Comparison of ENCODE assay signal across 23 mouse cellular contexts in genomic region chr15:60617371-60617770, GRCm38 (mm10).
A peak's percentile ranks its signal among the peaks of the same experiment; 100 is the strongest.
DNase-seq lines count a peak whose midpoint lies in the region; ATAC-seq and TF ChIP-seq lines count a peak whose summit lies in the region.
"Had no signal": no experiment of that assay in that cellular context is flagged by ENCODE, and none has a peak within 500 bp of the region (broad histone marks: within the 10 kb centered on the region; RNA-seq: fewer than 3 reads in every experiment).

No protein-coding gene starts in this region.

- TF ChIP-seq CTCF in lung, embryonic 14.5 days (IDR thresholded peaks at IDR 0.05; ENCODE audit: low read depth) = no peak
- TF ChIP-seq CTCF in lung, postnatal 0 days (IDR thresholded peaks at IDR 0.05) = no peak

- ATAC-seq in lung, embryonic 14.5 days (ENCODE audit: insufficient read depth) = no peak
- ATAC-seq in lung, postnatal 0 days = peak; percentile 68
- peak; percentile 46; the same call in 1 of the 2 replicates for ATAC-seq in intestine, embryonic 16.5 days
- ATAC-seq: forebrain, embryonic 14.5 days had no signal

- 31% methylated on average over 2 of the region's 2 CpGs for WGBS in lung, embryonic 14.5 days
- 45% methylated on average over 2 of the region's 2 CpGs for WGBS in lung, postnatal 0 days
- 41% methylated on average over 2 of the region's 2 CpGs for WGBS in intestine, embryonic 16.5 days

- H3K4me1 ChIP-seq in lung, embryonic 14.5 days (ENCODE audit: insufficient read depth) = no peaks in the 10 kb centered on the region
- H3K4me1 ChIP-seq in lung, postnatal 0 days (ENCODE audit: insufficient read depth, low read depth, low read length) = peaks cover 2% of the 10 kb centered on the region; the same call in 1 of the 2 replicates
- H3K4me1 ChIP-seq in intestine, embryonic 16.5 days (ENCODE audit: control insufficient read depth, insufficient read depth, low read length) = no peaks in the 10 kb centered on the region
- H3K4me1 ChIP-seq: embryonic facial prominence, embryonic 13.5 days; embryonic facial prominence, embryonic 15.5 days; forebrain, embryonic 10.5 days; forebrain, embryonic 12.5 days had no signal

- H3K27ac ChIP-seq in lung, embryonic 14.5 days (ENCODE audit: low read depth) = no peak overlapping the region
- H3K27ac ChIP-seq in lung, postnatal 0 days (ENCODE audit: low read length) = no peak overlapping the region
- no peak overlapping the region for H3K27ac ChIP-seq in intestine, embryonic 16.5 days (ENCODE audit: low read length)
- H3K27ac ChIP-seq: embryonic facial prominence, embryonic 13.5 days; embryonic facial prominence, embryonic 15.5 days; forebrain, embryonic 10.5 days; forebrain, embryonic 12.5 days had no signal

- no peak for TF ChIP-seq EP300 in lung, postnatal 0 days (IDR thresholded peaks at IDR 0.05)

- H3K9ac ChIP-seq in lung, embryonic 14.5 days = no peak overlapping the region
- no peak overlapping the region for H3K9ac ChIP-seq in lung, postnatal 0 days (replicated peaks; ENCODE audit: low read depth)
- no peak overlapping the region for H3K9ac ChIP-seq in intestine, embryonic 16.5 days (ENCODE audit: low read depth, low read length)
- H3K9ac ChIP-seq: embryonic facial prominence, embryonic 13.5 days; embryonic facial prominence, embryonic 15.5 days; forebrain, embryonic 12.5 days had no signal

- no peaks in the 10 kb centered on the region for H3K27me3 ChIP-seq in lung, embryonic 14.5 days (ENCODE audit: insufficient read depth, low read length)
- no peaks in the 10 kb centered on the region for H3K27me3 ChIP-seq in lung, postnatal 0 days (replicated peaks; ENCODE audit: insufficient read depth, low read length)
- H3K27me3 ChIP-seq in intestine, embryonic 16.5 days (replicated peaks; ENCODE audit: control insufficient read depth, insufficient read depth, low read length) = no peaks in the 10 kb centered on the region
- H3K27me3 ChIP-seq: embryonic facial prominence, embryonic 13.5 days; embryonic facial prominence, embryonic 15.5 days; forebrain, embryonic 12.5 days had no signal

- H3K9me3 ChIP-seq in lung, embryonic 14.5 days (ENCODE audit: low read depth, low read length) = no peaks in the 10 kb centered on the region
- no peaks in the 10 kb centered on the region for H3K9me3 ChIP-seq in lung, postnatal 0 days (ENCODE audit: low read length)
- no peaks in the 10 kb centered on the region for H3K9me3 ChIP-seq in intestine, embryonic 16.5 days (ENCODE audit: control insufficient read depth, low read length)
- H3K9me3 ChIP-seq: embryonic facial prominence, embryonic 13.5 days; embryonic facial prominence, embryonic 15.5 days; forebrain, embryonic 10.5 days; forebrain, embryonic 12.5 days had no signal

- H3K4me2 ChIP-seq in lung, embryonic 14.5 days = no peak overlapping the region
- no peak overlapping the region for H3K4me2 ChIP-seq in lung, postnatal 0 days (replicated peaks; ENCODE audit: low read depth, low read length)
- H3K4me2 ChIP-seq in intestine, embryonic 16.5 days (ENCODE audit: low read depth, low read length) = no peak overlapping the region
- H3K4me2 ChIP-seq: embryonic facial prominence, embryonic 13.5 days; embryonic facial prominence, embryonic 15.5 days; forebrain, embryonic 12.5 days had no signal

- peak; percentile 32 for DNase-seq in lung, embryonic 14.5 days
- DNase-seq in lung, postnatal 10 days = no peak
- DNase-seq in lung, postnatal 0 days (ENCODE audit: low spot score) = peak; percentile 26
- DNase-seq in lung, postnatal 25 days (ENCODE audit: low spot score) = no peak
- DNase-seq in lung, postnatal 36 days = peak; percentile 15
- no peak for DNase-seq in ovary, postnatal 10 days (ENCODE audit: low spot score)
- DNase-seq: adrenal gland, adult 2 months; adrenal gland, postnatal 10 days; adrenal gland, postnatal 25 days; cerebellum, adult 11 months; cerebellum, adult 18-20 months; cerebellum, adult 8-10 months; cerebellum, adult 9-11 months; cerebellum, postnatal 14 days; cerebellum, postnatal 36 days; embryo, embryonic 11 days had no signal

- no peak overlapping the region for H3K4me3 ChIP-seq in lung, embryonic 14.5 days (ENCODE audit: low read depth, low read length)
- no peak overlapping the region for H3K4me3 ChIP-seq in lung, postnatal 0 days (ENCODE audit: low read depth, low read length)
- H3K4me3 ChIP-seq in intestine, embryonic 16.5 days (ENCODE audit: low read length) = no peak overlapping the region
- H3K4me3 ChIP-seq: embryonic facial prominence, embryonic 13.5 days; embryonic facial prominence, embryonic 15.5 days; erythroblast, embryonic 14.5 days; forebrain, embryonic 10.5 days; forebrain, embryonic 12.5 days had no signal

- no peaks in the 10 kb centered on the region for H3K36me3 ChIP-seq in lung, embryonic 14.5 days (ENCODE audit: insufficient read depth)
- no peaks in the 10 kb centered on the region for H3K36me3 ChIP-seq in lung, postnatal 0 days (ENCODE audit: insufficient read depth, low read length)
- H3K36me3 ChIP-seq in intestine, embryonic 16.5 days (ENCODE audit: control insufficient read depth, insufficient read depth, low read length) = no peaks in the 10 kb centered on the region
- H3K36me3 ChIP-seq: embryonic facial prominence, embryonic 13.5 days; embryonic facial prominence, embryonic 15.5 days; forebrain, embryonic 10.5 days; forebrain, embryonic 12.5 days had no signal

Comparison
In these comparisons a context has a peak if more than half of its experiments do, and no peak if none do; other contexts are left out.
1. DNase-seq: peak in lung, embryonic 14.5 days (single experiment), lung, postnatal 0 days (single experiment) and lung, postnatal 36 days (single experiment); none in lung, postnatal 10 days (single experiment), lung, postnatal 25 days (single experiment) and ovary, postnatal 10 days (single experiment).